Mouse (Mus musculus): ENCODE data around the gene Mt1.
"Not testable (repeated sequence)": the region's sequence is repeated elsewhere in the genome, so short reads cannot be mapped to it uniquely, and the experiment has no call there.

Mt1 gene

GRCm38 (mm10) chr8:94178857-94179712 lies at the start of gene Mt1:
TSS of gene Mt1 (plus strand) at chr8:94179082.
- DNase-seq (ENCODE audit: low read depth, low spot score): peak; percentile 78

DNA sequence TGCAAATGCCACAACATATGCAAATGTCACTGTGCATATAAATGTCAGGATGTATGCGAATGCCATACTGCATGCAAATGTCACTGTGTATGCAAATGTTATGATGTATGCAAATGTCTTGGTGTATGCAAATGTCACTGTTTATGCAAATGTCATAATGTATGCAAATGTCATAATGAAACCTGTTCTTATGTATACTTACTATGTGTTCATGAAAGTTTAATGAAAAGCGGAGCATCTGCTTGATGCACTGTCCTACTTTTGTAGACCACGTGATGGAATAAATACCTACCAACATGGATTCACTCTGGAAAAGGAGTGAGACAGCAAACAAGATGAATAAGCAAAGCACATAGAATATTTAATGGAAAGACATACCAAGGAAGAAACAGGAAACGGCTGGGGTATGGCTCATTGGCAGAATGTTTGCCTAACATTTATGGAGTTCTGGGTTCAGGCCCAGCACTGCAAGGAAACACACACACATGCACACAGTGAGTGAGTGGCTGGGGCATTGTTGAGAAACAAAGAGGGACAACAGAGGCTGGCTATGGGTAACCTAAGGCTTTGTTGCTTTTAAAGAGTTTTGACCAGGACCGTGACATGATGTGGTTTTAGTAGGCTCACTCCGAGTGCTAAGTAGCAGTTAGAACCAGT lies 49.6 kb upstream of the Mt1 start:
- no peak for DNase-seq (ENCODE audit: low read depth, low spot score)

DNA sequence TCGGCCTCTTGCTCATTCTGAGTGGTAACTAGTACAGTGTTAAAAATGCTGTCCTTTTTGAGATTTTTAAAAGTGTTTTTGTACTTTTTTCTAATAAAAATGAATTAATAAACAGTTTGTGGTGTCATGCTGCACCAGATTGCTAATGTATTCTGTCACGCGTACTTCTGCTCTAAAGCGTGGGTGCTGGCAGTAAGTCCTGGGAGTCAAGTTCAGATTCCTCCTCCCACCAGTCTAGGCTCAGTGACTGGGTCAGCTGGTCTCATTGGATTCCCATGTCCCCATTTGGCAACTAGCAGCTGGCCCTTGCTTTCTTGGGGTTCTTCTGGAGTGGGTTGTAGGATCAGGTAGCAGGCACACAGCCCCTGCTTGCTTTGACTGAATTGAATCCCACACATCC lies 48.8 kb upstream of the Mt1 start:
- DNase-seq (ENCODE audit: low read depth, low spot score): no peak

- no peak for DNase-seq (ENCODE audit: low read depth, low spot score)
Measured at GRCm38 (mm10) chr8:94132096-94132495, 46.8 kb upstream of the Mt1 start.

GRCm38 (mm10) chr8:94134601-94135000 lies 44.3 kb upstream of the Mt1 start:
- not testable (repeated sequence) for DNase-seq (ENCODE audit: low read depth, low spot score)

DNA sequence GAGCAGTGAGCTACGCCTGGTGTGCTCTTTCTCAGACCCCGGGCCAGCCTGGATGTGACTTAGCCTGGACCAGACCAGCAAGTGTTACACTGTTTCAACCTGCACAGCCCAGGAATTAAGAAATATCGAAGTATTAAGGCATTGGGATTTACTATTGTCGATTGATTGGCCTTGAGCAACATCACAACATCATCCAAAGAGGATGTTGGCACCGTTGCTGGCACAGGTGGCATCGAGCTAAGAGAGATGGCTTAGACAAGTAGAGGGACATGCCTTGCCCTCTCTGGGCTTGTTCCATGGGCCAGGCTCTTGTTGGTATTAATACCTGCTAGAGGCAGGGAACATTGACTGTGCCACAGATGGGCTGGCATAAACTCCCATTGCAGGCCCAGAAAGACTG lies 43.3 kb upstream of the Mt1 start:
- DNase-seq (ENCODE audit: low read depth, low spot score): no peak

DNA sequence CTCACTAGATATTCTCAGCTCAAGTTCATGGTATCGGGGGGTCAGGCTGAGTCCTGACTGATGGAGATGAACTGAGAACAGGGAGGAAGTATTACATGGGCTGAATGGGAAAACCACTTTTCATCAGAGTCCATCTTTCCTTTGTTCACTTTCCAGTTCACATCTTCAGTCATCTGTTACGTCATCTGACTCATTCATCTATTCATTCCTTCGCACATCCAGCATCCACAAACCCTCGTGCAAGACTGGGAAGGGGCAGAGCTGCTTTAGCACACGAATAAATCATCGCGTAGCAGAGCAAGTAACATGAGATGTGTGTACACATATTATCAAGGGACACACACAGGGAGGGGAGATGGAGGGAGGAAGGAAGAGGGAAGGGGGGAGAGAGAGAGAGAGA lies 42.7 kb upstream of the Mt1 start:
- no peak for DNase-seq (ENCODE audit: low read depth, low spot score)

DNA sequence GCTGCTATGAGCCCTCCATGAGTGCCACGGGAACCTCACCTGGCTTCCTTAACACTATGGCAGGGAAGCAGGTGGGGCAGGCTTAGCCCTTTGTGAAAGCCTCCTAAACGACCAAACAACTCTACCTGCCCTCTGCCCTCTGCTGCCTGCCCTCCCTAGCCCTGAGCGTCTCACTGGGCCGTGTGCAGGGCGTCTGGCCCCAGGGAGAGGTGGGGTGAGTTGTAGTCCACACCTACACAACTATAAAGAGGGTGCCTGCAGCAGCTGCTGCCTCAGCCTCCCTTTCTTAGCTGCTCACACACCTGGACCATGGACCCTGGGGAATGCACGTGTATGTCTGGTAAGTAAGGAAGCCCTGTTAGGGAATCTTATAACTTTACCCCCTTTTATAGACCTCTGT lies 41.9 kb upstream of the Mt1 start, which contains the start of gene Mt4:
Mt4 (plus strand) TSS at position 265 of the 400 bp plus-strand sequence.
- DNase-seq (ENCODE audit: low read depth, low spot score): no peak

DNA sequence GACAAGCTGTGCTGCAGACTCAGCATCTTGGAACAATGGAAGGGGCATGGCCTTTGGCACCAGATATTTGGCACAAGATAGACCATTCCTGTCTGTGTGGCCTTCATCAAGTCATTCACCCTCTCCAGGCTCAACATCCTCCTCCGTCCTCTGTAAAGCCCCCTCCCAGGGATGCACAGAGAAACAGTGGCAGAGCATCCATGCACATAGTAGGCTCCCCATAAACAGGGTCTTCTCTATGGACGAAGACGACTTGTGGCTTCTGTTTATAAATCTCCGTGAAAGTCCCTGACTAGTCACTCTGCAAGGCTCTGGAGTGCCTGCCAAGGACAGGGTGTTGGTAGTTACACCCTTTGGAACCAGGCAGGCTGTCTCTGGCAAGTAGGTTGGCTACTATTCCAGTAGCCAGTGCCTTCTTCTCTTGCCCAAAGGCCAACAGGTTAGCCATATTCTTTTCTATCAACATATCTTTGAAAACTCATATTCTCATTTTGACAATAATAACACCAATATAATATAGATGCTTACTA lies 38.6 kb upstream of the Mt1 start:
- DNase-seq (ENCODE audit: low read depth, low spot score): no peak

- no peak for DNase-seq (ENCODE audit: low read depth, low spot score)
Measured at GRCm38 (mm10) chr8:94148236-94148635, 30.6 kb upstream of the Mt1 start.

DNA sequence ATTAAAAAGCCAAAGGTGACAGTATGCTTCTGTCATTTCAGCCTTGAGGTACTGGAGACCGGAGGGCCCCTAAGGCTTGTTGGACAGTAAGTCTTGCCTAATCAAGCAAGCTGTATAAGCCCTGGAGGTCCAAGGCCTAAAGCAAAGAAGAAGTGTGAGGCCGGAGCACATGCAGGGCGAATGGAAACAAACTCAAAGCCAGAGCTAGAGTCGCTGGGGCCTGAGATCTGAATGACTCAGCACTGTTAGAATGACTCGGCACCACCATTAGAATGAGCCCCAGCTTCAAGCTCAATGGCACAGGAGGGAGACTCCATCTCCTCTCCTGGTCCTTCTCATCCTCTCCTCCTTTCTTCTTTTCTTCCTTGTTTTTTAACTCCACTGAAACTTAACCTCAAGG lies 28.0 kb upstream of the Mt1 start:
- no peak for DNase-seq (ENCODE audit: low read depth, low spot score)

DNA sequence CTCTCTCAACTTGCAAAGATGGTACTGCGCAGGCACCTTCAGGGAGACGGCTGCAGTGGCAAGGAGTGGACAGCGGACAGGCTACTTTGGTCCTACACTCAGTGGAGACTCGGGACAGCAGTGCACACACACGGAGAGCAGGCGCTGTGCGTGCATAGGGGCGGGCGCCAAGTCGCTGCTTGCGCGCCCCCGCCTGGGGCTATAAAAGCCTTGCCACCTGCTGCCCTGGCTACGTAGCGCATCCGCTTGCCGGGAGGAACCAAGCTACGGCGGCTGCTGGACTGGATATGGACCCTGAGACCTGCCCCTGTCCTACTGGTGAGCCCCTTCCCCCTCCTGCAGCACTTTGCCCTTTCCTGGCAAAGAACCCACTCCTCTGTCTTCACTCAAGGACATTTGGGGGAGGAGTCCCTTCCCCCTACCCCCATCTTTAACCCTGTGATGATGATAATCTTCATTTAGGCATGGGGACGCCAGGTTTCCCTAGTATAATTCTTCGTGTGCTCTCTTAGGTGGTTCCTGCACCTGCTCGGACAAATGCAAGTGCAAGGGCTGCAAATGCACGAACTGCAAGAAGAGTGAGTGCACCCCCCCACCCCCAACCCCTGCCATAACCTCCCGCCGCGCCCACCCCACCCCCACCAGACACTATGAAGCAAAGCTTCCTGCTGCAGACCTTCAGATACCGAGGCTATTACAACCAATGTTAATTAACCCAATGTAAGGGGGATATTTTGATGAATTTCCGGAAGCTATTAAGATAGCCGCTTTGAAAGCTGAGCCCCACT lies 26.2 kb upstream of the Mt1 start, which contains the start of gene Mt3:
Mt3 (plus strand) TSS at position 95 of the 788 bp plus-strand sequence.
- peak; percentile 66 for DNase-seq (ENCODE audit: low read depth, low spot score)

- DNase-seq (ENCODE audit: low read depth, low spot score): no peak
Measured at GRCm38 (mm10) chr8:94153451-94153850, 25.4 kb upstream of the Mt1 start.

- DNase-seq (ENCODE audit: low read depth, low spot score): no peak
Measured at GRCm38 (mm10) chr8:94154537-94154936, 24.3 kb upstream of the Mt1 start.

DNA sequence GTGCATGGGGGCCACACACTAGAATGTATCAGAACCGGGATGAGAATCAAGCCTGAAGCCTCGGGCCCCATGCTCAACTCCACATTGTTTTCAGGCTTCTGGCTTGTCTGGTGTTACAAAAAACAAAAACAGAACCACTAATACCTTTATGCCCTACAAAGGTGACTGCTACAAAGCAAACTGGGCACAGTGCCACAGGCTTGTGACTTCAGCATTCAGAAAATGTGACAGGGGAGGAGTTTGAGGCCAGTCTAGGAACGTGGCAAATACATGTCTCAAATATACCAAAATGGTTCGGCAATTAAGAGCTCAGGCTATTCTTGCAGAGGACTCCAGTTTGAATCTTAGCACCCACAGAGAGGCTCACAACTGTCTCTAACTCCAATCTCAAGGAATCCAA lies 22.8 kb upstream of the Mt1 start:
- no peak for DNase-seq (ENCODE audit: low read depth, low spot score)

DNA sequence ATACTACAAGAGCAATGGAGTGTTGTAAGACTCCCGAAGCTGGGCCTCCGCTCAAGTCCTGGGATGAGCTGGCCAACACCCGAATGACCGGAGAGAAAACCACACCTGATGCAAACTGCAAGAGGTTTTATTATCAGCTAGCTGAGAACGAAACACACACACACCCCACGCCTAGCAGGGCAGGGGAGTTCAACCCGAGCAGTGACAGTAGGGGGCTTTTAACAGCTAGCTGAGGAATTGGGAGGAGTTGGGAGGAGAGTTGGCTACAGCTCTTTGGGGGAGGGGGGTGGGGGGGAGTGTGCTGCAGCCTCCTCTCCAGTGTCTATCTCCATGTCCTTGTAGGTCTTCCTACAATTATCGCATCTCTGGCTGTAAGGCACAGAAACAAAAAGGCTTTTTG lies 13.1 kb upstream of the Mt1 start:
- not testable (repeated sequence) for DNase-seq (ENCODE audit: low read depth, low spot score)

GRCm38 (mm10) chr8:94167244-94167643 lies 11.6 kb upstream of the Mt1 start:
- peak; percentile 84 for DNase-seq (ENCODE audit: low read depth, low spot score)

- no peak for DNase-seq (ENCODE audit: low read depth, low spot score)
Measured at GRCm38 (mm10) chr8:94169547-94169946, 9.3 kb upstream of the Mt1 start.

- DNase-seq (ENCODE audit: low read depth, low spot score): no peak
Measured at GRCm38 (mm10) chr8:94171321-94171755, 7.5 kb upstream of the Mt1 start.

DNA sequence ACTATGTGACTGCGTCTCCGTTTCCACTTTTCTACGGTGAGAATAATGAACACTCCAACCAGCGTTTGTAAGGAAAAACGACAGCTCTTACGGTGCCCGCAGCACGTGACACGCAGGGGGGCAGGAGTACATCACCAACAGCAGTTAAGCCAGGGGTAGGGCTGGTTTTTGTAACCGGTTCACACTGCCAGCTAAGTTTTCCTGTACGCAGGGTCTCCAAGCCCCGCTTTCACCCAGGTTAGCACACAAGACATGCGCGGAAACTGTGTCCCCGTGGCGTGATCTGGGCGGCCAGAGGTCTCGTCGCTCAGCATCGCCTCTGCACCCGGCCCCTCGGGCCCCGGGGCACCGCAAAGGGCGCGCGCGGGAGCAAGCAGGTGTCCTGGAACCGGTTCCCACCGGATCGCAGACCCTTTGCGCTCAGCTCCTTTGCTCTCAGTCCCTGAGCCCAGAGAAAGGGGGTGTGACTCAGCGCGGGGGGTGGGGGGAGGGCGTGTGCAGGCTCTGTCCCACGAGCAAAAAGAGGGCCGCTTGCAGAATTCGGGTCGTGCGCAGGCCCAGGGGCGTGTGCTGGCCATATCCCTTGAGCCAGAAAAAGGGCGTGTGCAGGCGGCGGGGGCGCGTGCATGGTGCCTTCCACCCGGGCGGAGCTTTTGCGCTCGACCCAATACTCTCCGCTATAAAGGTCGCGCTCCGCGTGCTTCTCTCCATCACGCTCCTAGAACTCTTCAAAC lies 6.6 kb upstream of the Mt1 start, which contains the start of gene Mt2:
Mt2 (plus strand) TSS at position 590 of the 734 bp plus-strand sequence.
- DNase-seq (ENCODE audit: low read depth, low spot score): peak; percentile 50
